Mouse (Mus musculus) brain, embryonic 14.5 days (tissue): ENCODE measurements around the gene AI987944. TPM values are rescaled to one million over a fixed set of nuclear protein-coding genes. Genes with fewer than 3 reads are reported as not detected.
A peak's percentile ranks its signal among the peaks of the same experiment; 100 is the strongest.

Experiments
- DNase-seq: peaks from one replicate; pipeline ENCODE4 v3.0.0-alpha.2; 2011; ENCODE audit warnings: low read depth
- CTCF ChIP-seq: fragments of 200-500 bp; IDR thresholded peaks from 2 replicates; pipeline ENCODE4 v1.5.1; 2012; ENCODE audit warnings: inconsistent platforms, mild to moderate bottlenecking, moderate library complexity, borderline replicate concordance; ENCODE audit not compliant: insufficient read depth, insufficient read length; ENCODE audit errors: extremely low read depth
- POLR2A ChIP-seq: fragments of 200-500 bp; IDR thresholded peaks from 2 replicates; pipeline ENCODE4 v1.6.1; 2012; ENCODE audit warnings: mild to moderate bottlenecking, inconsistent platforms, borderline replicate concordance; ENCODE audit not compliant: poor library complexity, insufficient read depth, insufficient read length, severe bottlenecking; ENCODE audit errors: extremely low read depth
- polyA plus RNA-seq: library from polyadenylated mRNA; depleted of rRNA; stranded (reverse); fragments of >200 nt; gene quantifications from 2 replicates; pipeline ENCODE4 v1.2.3, GENCODE M21; 2012; rRNA removed

The AI987944 gene
- polyA plus RNA-seq, result 3.9 and 4.0 TPM in 2 replicates

GRCm38 (mm10) chr7:41393048-41393971 is at the start of gene AI987944:
AI987944 (minus strand) TSS chr7:41393379.
- TF ChIP-seq CTCF, result no peak
- peak; percentile 98 for DNase-seq

GRCm38 (mm10) chr7:41394130-41394529 is 951 bp upstream of the AI987944 start:
- peak; percentile 4 for DNase-seq
- no peak for TF ChIP-seq POLR2A
- no peak for TF ChIP-seq CTCF

Other genes starting within 250 kb of the AI987944 start
- gene Gm5592, start 239.5 kb downstream of the AI987944 start, polyA plus RNA-seq, result not detected in 2 replicates
- 0.15 and 0.23 TPM in 2 replicates for gene Vmn2r57, start 55.3 kb upstream of the AI987944 start, polyA plus RNA-seq
- 0.07 and 0.11 TPM in 2 replicates for gene Gm20449, start 106.0 kb upstream of the AI987944 start, polyA plus RNA-seq
- 5.5 and 5.9 TPM in 2 replicates for gene AW146154, start 106.5 kb upstream of the AI987944 start, polyA plus RNA-seq
- gene Gm6871, start 180.3 kb upstream of the AI987944 start, polyA plus RNA-seq, result not detected in 2 replicates
- gene 2610021A01Rik, start 205.9 kb upstream of the AI987944 start, polyA plus RNA-seq, result 15.2 and 16.1 TPM in 2 replicates
- 16.1 and 18.5 TPM in 2 replicates for gene Zfp788, start 239.8 kb upstream of the AI987944 start, polyA plus RNA-seq